Mouse (Mus musculus): ENCODE results near the gene Ankzf1. TPM values are rescaled to one million over a fixed set of nuclear protein-coding genes. Genes with fewer than 3 reads are reported as not detected.
"Not testable (repeated sequence)": the region's sequence is repeated elsewhere in the genome, so short reads cannot be mapped to it uniquely, and the experiment has no call there.

The Ankzf1 gene
- polyA plus RNA-seq, 1 experiment = 47.4 TPM

GRCm38 (mm10) chr1:75231664-75232152 lies 39.8 kb downstream of the Ankzf1 start, which contains the start of gene A630095N17Rik:
Gene A630095N17Rik, minus strand, starts transcription at chr1:75232102.
- Histone ChIP-seq H3K4me1 (ENCODE audit: control insufficient read depth, insufficient read depth, low read length) (peaks cover 1% of the 10 kb centered on the region; the same call in 1 of the 2 replicates), H3K4me3 (ENCODE audit: insufficient read depth, low read length) (no peak within 1 kb of the TSS), H3K27ac (ENCODE audit: insufficient read depth, low read length) (no peak within 1 kb of the TSS)
- TF ChIP-seq POLR2A (IDR thresholded peaks at IDR 0.05; ENCODE audit: extremely low read depth, insufficient read depth, low read length) (no peak), CTCF (IDR thresholded peaks at IDR 0.05; ENCODE audit: extremely low read depth, insufficient read depth, low read length) (no peak)

- H3K4me1 ChIP-seq (ENCODE audit: control insufficient read depth, insufficient read depth, low read length) = not testable (repeated sequence)
Measured at GRCm38 (mm10) chr1:75232489-75232888, 40.5 kb downstream of the Ankzf1 start.

GRCm38 (mm10) chr1:75234606-75235005 lies 42.7 kb downstream of the Ankzf1 start:
- Histone ChIP-seq H3K4me3 (ENCODE audit: insufficient read depth, low read length) (no peak overlapping the region), H3K27ac (ENCODE audit: insufficient read depth, low read length) (no peak overlapping the region), H3K4me1 (ENCODE audit: control insufficient read depth, insufficient read depth, low read length) (peaks cover 1% of the 10 kb centered on the region; the same call in 1 of the 2 replicates)
- 0 out of 2 replicates have a peak, but pooled peaks have one; percentile 22 for TF ChIP-seq POLR2A (IDR thresholded peaks at IDR 0.05; ENCODE audit: extremely low read depth, insufficient read depth, low read length)
- peak; percentile 69 for TF ChIP-seq CTCF (IDR thresholded peaks at IDR 0.05; ENCODE audit: extremely low read depth, insufficient read depth, low read length)

More at GRCm38 (mm10) chr1:75232489-75232888, 40.5 kb downstream of the Ankzf1 start:
- H3K27ac ChIP-seq (ENCODE audit: insufficient read depth, low read length); H3K4me3 ChIP-seq (ENCODE audit: insufficient read depth, low read length): not testable (repeated sequence)

GRCm38 (mm10) chr1:75236117-75237050 lies 44.4 kb downstream of the Ankzf1 start, which contains the start of gene Dnajb2:
Gene Dnajb2, plus strand, starts transcription at chr1:75236406.
- H3K4me3 ChIP-seq (ENCODE audit: insufficient read depth, low read length) = peak within 1 kb of the TSS; percentile 59
- no peak for TF ChIP-seq CTCF (IDR thresholded peaks at IDR 0.05; ENCODE audit: extremely low read depth, insufficient read depth, low read length)
- TF ChIP-seq POLR2A (IDR thresholded peaks at IDR 0.05; ENCODE audit: extremely low read depth, insufficient read depth, low read length) = peak; percentile 88
- H3K4me1 ChIP-seq (ENCODE audit: control insufficient read depth, insufficient read depth, low read length) = peaks cover 1% of the 10 kb centered on the region; the same call in 1 of the 2 replicates
- peak within 1 kb of the TSS; percentile 99 for H3K27ac ChIP-seq (ENCODE audit: insufficient read depth, low read length)

GRCm38 (mm10) chr1:75239591-75239990 lies 47.6 kb downstream of the Ankzf1 start:
- TF ChIP-seq POLR2A (IDR thresholded peaks at IDR 0.05; ENCODE audit: extremely low read depth, insufficient read depth, low read length) = no peak
- TF ChIP-seq CTCF (IDR thresholded peaks at IDR 0.05; ENCODE audit: extremely low read depth, insufficient read depth, low read length) = no peak
- Histone ChIP-seq H3K4me1 (ENCODE audit: control insufficient read depth, insufficient read depth, low read length) (peaks cover 1% of the 10 kb centered on the region; the same call in 1 of the 2 replicates), H3K27ac (ENCODE audit: insufficient read depth, low read length) (peak overlapping the region; percentile 91), H3K4me3 (ENCODE audit: insufficient read depth, low read length) (no peak overlapping the region; the same call in 1 of the 2 replicates)

- H3K4me3 ChIP-seq (ENCODE audit: insufficient read depth, low read length) = no peak overlapping the region
- peaks cover 2% of the 10 kb centered on the region for H3K4me1 ChIP-seq (ENCODE audit: control insufficient read depth, insufficient read depth, low read length)
- H3K27ac ChIP-seq (ENCODE audit: insufficient read depth, low read length) = no peak overlapping the region
- TF ChIP-seq CTCF (IDR thresholded peaks at IDR 0.05; ENCODE audit: extremely low read depth, insufficient read depth, low read length) (no peak), POLR2A (IDR thresholded peaks at IDR 0.05; ENCODE audit: extremely low read depth, insufficient read depth, low read length) (no peak)
Measured at GRCm38 (mm10) chr1:75243411-75243810, 51.5 kb downstream of the Ankzf1 start.

GRCm38 (mm10) chr1:75244175-75244826 lies 52.4 kb downstream of the Ankzf1 start:
- H3K4me1 ChIP-seq (ENCODE audit: control insufficient read depth, insufficient read depth, low read length) = peaks cover 2% of the 10 kb centered on the region
- TF ChIP-seq CTCF (IDR thresholded peaks at IDR 0.05; ENCODE audit: extremely low read depth, insufficient read depth, low read length) (no peak), POLR2A (IDR thresholded peaks at IDR 0.05; ENCODE audit: extremely low read depth, insufficient read depth, low read length) (no peak)
- no peak overlapping the region for H3K4me3 ChIP-seq (ENCODE audit: insufficient read depth, low read length)
- H3K27ac ChIP-seq (ENCODE audit: insufficient read depth, low read length) = peak overlapping the region; percentile 32; the same call in 1 of the 2 replicates

- TF ChIP-seq CTCF (IDR thresholded peaks at IDR 0.05; ENCODE audit: extremely low read depth, insufficient read depth, low read length) (no peak), POLR2A (IDR thresholded peaks at IDR 0.05; ENCODE audit: extremely low read depth, insufficient read depth, low read length) (no peak)
- H3K27ac ChIP-seq (ENCODE audit: insufficient read depth, low read length) = peak overlapping the region; percentile 32; the same call in 1 of the 2 replicates
- H3K4me3 ChIP-seq (ENCODE audit: insufficient read depth, low read length) = no peak overlapping the region
- H3K4me1 ChIP-seq (ENCODE audit: control insufficient read depth, insufficient read depth, low read length) = peaks cover 2% of the 10 kb centered on the region
Measured at GRCm38 (mm10) chr1:75244836-75245235, 52.9 kb downstream of the Ankzf1 start.
